Mouse (Mus musculus) intestine, postnatal 0 days (tissue): Measurements from ENCODE around the gene Sap25. TPM values are rescaled to one million over a fixed set of nuclear protein-coding genes. Genes with fewer than 3 reads are reported as not detected.

Source experiments
- ATAC-seq: fragments of 200-750 bp; cut with Nextera tagmentation; 2 replicates; pipeline ENCODE4 v1.8.0; 2017; ENCODE audit warnings: mild to moderate bottlenecking, moderate TSS enrichment, moderate library complexity
- H3K27ac ChIP-seq: fragments of 300-500 bp; sonication (generic); 2 replicates; pipeline ENCODE4 v1.5.1; 2014; ENCODE audit warnings: mild to moderate bottlenecking, low read depth, low read length, moderate library complexity
- H3K27me3 ChIP-seq: fragments of 300-500 bp; sonication (generic); replicated peaks from 2 replicates; pipeline ENCODE4 v1.6.1; 2014; ENCODE audit warnings: low read length, mixed read lengths; ENCODE audit not compliant: control insufficient read depth, insufficient read depth
- H3K36me3 ChIP-seq: fragments of 300-500 bp; sonication (generic); 2 replicates; pipeline ENCODE4 v1.6.1; 2014; ENCODE audit warnings: mild to moderate bottlenecking, moderate library complexity; ENCODE audit not compliant: control insufficient read depth, insufficient read depth
- H3K4me1 ChIP-seq: fragments of 300-500 bp; sonication (generic); replicated peaks from 2 replicates; pipeline ENCODE4 v1.6.1; 2014; ENCODE audit warnings: antibody characterized with exemption, low read length, mixed read lengths; ENCODE audit not compliant: control insufficient read depth, insufficient read depth
- H3K4me2 ChIP-seq: fragments of 300-500 bp; sonication (generic); replicated peaks from 2 replicates; pipeline ENCODE4 v1.6.1; 2014; ENCODE audit warnings: low read depth, mild to moderate bottlenecking, moderate library complexity
- H3K4me3 ChIP-seq: fragments of 300-500 bp; sonication (generic); 2 replicates; pipeline ENCODE4 v1.5.1; 2014; ENCODE audit warnings: low read depth, low read length
- H3K9ac ChIP-seq: fragments of 300-500 bp; sonication (generic); 2 replicates; pipeline ENCODE4 v1.6.1; 2014; ENCODE audit warnings: mild to moderate bottlenecking, low read depth, low read length
- H3K9me3 ChIP-seq: fragments of 300-500 bp; sonication (generic); 2 replicates; pipeline ENCODE4 v1.6.1; 2016; ENCODE audit warnings: mixed run types; ENCODE audit not compliant: control insufficient read depth
- CTCF ChIP-seq: sonication (generic); IDR thresholded peaks from 2 replicates; pipeline ENCODE4 v1.5.1; 2016; ENCODE audit warnings: low read depth, mild to moderate bottlenecking, control low read depth, antibody characterized with exemption, moderate library complexity
- WGBS: fragments of 180-500 bp; shearing (Covaris S2); extraction: QIAGEN DNeasy Blood & Tissue Kit; methylation state at CpG from one replicate; pipeline ENCODE4 v1.1.7; 2014; 5-methylcytosine and 5-hydroxymethylcytosine counted together
- polyA plus RNA-seq: library from polyadenylated mRNA; unstranded; fragments of >200 nt; fragmentation: Nextera tagmentation; extraction: Ambion mirVana; gene quantifications from 2 replicates; pipeline ENCODE4 v1.2.1, GENCODE M21; 2015

Gene Sap25
- polyA plus RNA-seq, 1 experiment from 2014 or later = 2.3 TPM

DNA sequence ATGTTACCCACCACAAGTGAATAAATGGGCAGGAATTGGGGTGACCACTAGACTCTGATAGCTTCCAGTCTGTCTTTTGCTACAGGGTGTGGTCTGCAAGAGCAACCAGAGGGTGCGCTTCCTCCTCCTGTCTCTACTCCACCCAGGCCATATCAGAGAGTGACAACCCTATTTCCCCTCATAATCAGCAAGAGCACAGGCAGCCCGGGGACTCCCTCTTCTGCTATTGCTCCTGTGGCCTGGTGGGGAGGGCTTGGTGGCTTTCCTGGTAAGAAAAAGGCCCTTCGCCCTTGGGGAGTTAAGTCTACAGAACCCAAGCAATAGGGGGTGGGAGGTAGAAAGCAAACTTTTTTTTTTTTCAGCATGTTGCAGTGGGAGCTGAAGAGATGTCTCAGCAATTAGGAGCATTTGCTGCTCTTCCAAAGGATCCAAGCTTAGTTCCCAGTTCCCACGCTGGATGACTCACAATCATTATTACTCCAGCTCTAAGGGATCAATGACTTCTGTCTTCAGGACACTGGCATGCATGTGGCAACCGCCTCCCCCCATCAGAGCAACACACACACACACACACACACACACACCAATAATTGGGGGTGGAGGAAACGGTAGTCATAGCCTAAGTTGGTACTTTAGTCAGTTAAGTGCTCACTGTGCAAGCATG, 45.1 kb downstream of the Sap25 start:
- Histone ChIP-seq H3K36me3 (no peaks in the 10 kb centered on the region), H3K27me3 (no peaks in the 10 kb centered on the region), H3K9me3 (no peaks in the 10 kb centered on the region), H3K4me1 (0 out of 2 replicates have a peak, but pooled peaks cover 2% of the 10 kb centered on the region), H3K27ac (no peak overlapping the region), H3K4me2 (no peak overlapping the region), H3K4me3 (no peak overlapping the region), H3K9ac (no peak overlapping the region)
- WGBS = 60% methylated on average over 6 of the region's 6 CpGs
- TF ChIP-seq CTCF = no peak
- ATAC-seq = no peak

DNA sequence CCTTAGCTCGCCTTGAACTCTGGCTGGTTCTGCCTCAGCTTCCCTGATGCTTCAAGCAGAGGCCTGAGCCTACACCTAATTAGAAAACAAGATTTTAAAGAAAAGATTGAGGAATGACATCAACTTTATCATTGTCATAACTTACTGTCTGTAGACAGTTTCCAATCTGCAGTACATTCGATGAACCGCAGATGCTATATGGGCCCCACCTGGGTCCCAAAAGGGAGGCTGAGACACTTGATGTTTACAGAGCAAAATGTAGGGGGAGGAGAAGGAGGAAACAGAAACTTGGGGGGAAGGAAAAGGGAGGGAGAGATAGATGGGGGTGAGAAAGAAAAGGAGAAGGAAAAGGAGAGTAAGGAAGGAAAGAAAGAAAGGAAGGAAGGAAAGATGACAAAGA, 48.8 kb downstream of the Sap25 start:
- Histone ChIP-seq H3K9me3 (no peaks in the 10 kb centered on the region), H3K4me3 (no peak overlapping the region), H3K9ac (no peak overlapping the region), H3K27ac (no peak overlapping the region), H3K4me1 (no peaks in the 10 kb centered on the region), H3K36me3 (no peaks in the 10 kb centered on the region), H3K4me2 (no peak overlapping the region), H3K27me3 (no peaks in the 10 kb centered on the region)
- 80% methylated on average over 3 of the region's 3 CpGs for WGBS
- no peak for ATAC-seq
- no peak for TF ChIP-seq CTCF

DNA sequence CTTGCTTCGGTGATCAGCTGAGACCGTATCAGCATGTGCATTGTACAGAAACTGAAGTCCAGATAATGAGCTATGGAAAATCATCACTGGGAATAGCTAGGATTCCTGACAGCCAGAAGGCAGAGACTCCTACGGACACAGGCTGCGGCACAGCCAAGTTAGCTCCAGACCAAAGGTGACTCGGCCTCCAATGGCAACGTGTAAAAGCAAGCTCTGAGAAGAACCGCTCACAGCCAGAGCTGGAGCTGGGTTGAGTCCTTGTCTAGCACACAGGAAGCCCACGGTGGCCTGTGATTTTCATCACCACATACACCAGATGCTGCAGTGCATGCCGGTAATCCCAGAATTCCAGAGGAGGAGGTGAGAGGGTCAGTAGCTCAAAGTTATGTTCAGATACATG, 49.4 kb downstream of the Sap25 start:
- Histone ChIP-seq H3K9me3 (no peaks in the 10 kb centered on the region), H3K4me1 (no peaks in the 10 kb centered on the region), H3K9ac (no peak overlapping the region), H3K27me3 (no peaks in the 10 kb centered on the region), H3K4me3 (no peak overlapping the region), H3K36me3 (no peaks in the 10 kb centered on the region), H3K27ac (no peak overlapping the region), H3K4me2 (no peak overlapping the region)
- no peak for ATAC-seq
- no peak for TF ChIP-seq CTCF
- WGBS = 60% methylated on average over 9 of the region's 9 CpGs

DNA sequence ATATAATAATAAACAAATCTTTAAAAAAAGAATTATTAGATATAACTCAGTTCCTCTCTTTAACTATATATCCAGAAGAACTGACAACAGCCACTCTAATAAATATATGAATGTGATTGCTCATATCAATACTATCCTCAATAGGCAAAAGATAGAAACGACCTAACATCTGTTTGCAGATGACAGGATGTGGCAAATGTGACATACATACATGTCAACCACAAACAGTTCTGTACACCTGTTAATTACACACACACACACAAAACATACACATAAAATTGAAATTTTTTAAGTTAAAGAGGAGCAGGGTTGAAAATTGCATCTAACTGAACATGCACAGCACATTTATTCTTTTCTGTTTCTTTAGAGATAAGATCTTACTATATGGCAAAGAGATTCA, 50.7 kb downstream of the Sap25 start:
- no peak for ATAC-seq
- Histone ChIP-seq H3K9me3 (no peaks in the 10 kb centered on the region), H3K36me3 (no peaks in the 10 kb centered on the region), H3K4me2 (no peak overlapping the region), H3K9ac (no peak overlapping the region), H3K27me3 (no peaks in the 10 kb centered on the region), H3K27ac (no peak overlapping the region), H3K4me1 (no peaks in the 10 kb centered on the region), H3K4me3 (no peak overlapping the region)
- WGBS = 56% methylated on average over 1 of the region's 1 CpGs
- no peak for TF ChIP-seq CTCF

Other genes with a start within 250 kb of the Sap25 start
- 0.35 and 0.42 TPM in 2 replicates for gene Zan, start 164.3 kb upstream of the Sap25 start, polyA plus RNA-seq
- 47.9 and 50.4 TPM in 2 replicates for gene Pop7, start 138.8 kb upstream of the Sap25 start, polyA plus RNA-seq
- gene Gigyf1, start 122.8 kb upstream of the Sap25 start, polyA plus RNA-seq = 4.7 and 6.4 TPM in 2 replicates
- not detected in 2 replicates for gene Epo, start 108.1 kb upstream of the Sap25 start, polyA plus RNA-seq
- gene Gnb2, start 107.8 kb upstream of the Sap25 start, polyA plus RNA-seq = 386 and 389 TPM in 2 replicates
- gene Actl6b, start 87.8 kb upstream of the Sap25 start, polyA plus RNA-seq = 2.1 and 2.9 TPM in 2 replicates
- 0.27 and 0.50 TPM in 2 replicates for gene Tfr2, start 71.5 kb upstream of the Sap25 start, polyA plus RNA-seq
- 35.3 and 38.0 TPM in 2 replicates for gene Mospd3, start 40.3 kb upstream of the Sap25 start, polyA plus RNA-seq
- gene Pcolce, start 27.6 kb upstream of the Sap25 start, polyA plus RNA-seq = 44.2 and 44.6 TPM in 2 replicates
- gene Fbxo24, start 12.3 kb upstream of the Sap25 start, polyA plus RNA-seq = 0.16 and 0.25 TPM in 2 replicates
- gene Lrch4, start 12.2 kb upstream of the Sap25 start, polyA plus RNA-seq = 31.5 and 31.6 TPM in 2 replicates
- gene Gm20605, start 12.2 kb upstream of the Sap25 start, polyA plus RNA-seq = 1.3 and 1.8 TPM in 2 replicates
- 0.09 and 0.18 TPM in 2 replicates for gene Irs3, start 4.4 kb downstream of the Sap25 start, polyA plus RNA-seq
- 16.8 and 19.0 TPM in 2 replicates for gene Agfg2, start 43.4 kb downstream of the Sap25 start, polyA plus RNA-seq
- 1.6 and 2.0 TPM in 2 replicates for gene Nyap1, start 100.3 kb downstream of the Sap25 start, polyA plus RNA-seq
- 111 and 119 TPM in 2 replicates for gene Tsc22d4, start 104.4 kb downstream of the Sap25 start, polyA plus RNA-seq
- 29.0 and 30.8 TPM in 2 replicates for gene Ppp1r35, start 137.5 kb downstream of the Sap25 start, polyA plus RNA-seq
- 10.3 and 10.8 TPM in 2 replicates for gene Mepce, start 146.3 kb downstream of the Sap25 start, polyA plus RNA-seq
- 3.3 and 3.5 TPM in 2 replicates for gene Zcwpw1, start 146.5 kb downstream of the Sap25 start, polyA plus RNA-seq
- gene Pilra, start 194.9 kb downstream of the Sap25 start, polyA plus RNA-seq = 2.4 and 3.0 TPM in 2 replicates
- gene Pilrb1, start 216.8 kb downstream of the Sap25 start, polyA plus RNA-seq = 3.5 and 4.3 TPM in 2 replicates
- gene Pilrb2, start 230.5 kb downstream of the Sap25 start, polyA plus RNA-seq = 1.8 and 3.4 TPM in 2 replicates